Mouse (Mus musculus): ENCODE results near the gene Slc25a47. TPM values are rescaled to one million over a fixed set of nuclear protein-coding genes. Genes with fewer than 3 reads are reported as not detected.
A peak's percentile ranks its signal among the peaks of the same experiment; 100 is the strongest.

Slc25a47 gene
- polyA plus RNA-seq, 1 experiment: 2.4 TPM

GRCm38 (mm10) chr12:108826958-108827535 lies 8.8 kb upstream of the Slc25a47 start:
- Histone ChIP-seq H3K4me3 (ENCODE audit: insufficient read depth, poor library complexity, severe bottlenecking) (no peak overlapping the region), H3K36me3 (ENCODE audit: control insufficient read depth, insufficient read depth) (peaks cover 4% of the 10 kb centered on the region), H3K79me2 (ENCODE audit: control insufficient read depth, insufficient read depth) (peaks cover 7% of the 10 kb centered on the region), H3K27me3 (ENCODE audit: control insufficient read depth, insufficient read depth, insufficient read length) (no peaks in the 10 kb centered on the region), H3ac (ENCODE audit: control insufficient read depth, insufficient read length, low read depth) (no peak overlapping the region), H3K79me3 (ENCODE audit: low read depth) (peaks cover 5% of the 10 kb centered on the region)
- no peak for TF ChIP-seq MYOD1 (IDR thresholded peaks at IDR 0.05; ENCODE audit: control insufficient read depth, insufficient read length, low read depth)
- no peak for TF ChIP-seq MAX (IDR thresholded peaks at IDR 0.05)
- no peak for TF ChIP-seq FOSL1 (IDR thresholded peaks at IDR 0.05; ENCODE audit: insufficient read depth, low read length, poor library complexity, severe bottlenecking)
- TF ChIP-seq USF1 (IDR thresholded peaks at IDR 0.05; ENCODE audit: low read depth): no peak
- no peak for TF ChIP-seq MYOG (IDR thresholded peaks at IDR 0.05; ENCODE audit: control insufficient read depth, extremely low read depth, insufficient read length)

- Histone ChIP-seq H3K27me3 (ENCODE audit: control insufficient read depth, insufficient read depth, insufficient read length) (no peaks in the 10 kb centered on the region), H3K4me3 (ENCODE audit: insufficient read depth, poor library complexity, severe bottlenecking) (no peak overlapping the region), H3ac (ENCODE audit: control insufficient read depth, insufficient read length, low read depth) (no peak overlapping the region), H3K36me3 (ENCODE audit: control insufficient read depth, insufficient read depth) (peaks cover 4% of the 10 kb centered on the region), H3K79me3 (ENCODE audit: low read depth) (peaks cover 2% of the 10 kb centered on the region), H3K79me2 (ENCODE audit: control insufficient read depth, insufficient read depth) (peaks cover 6% of the 10 kb centered on the region)
- TF ChIP-seq MYOG (IDR thresholded peaks at IDR 0.05; ENCODE audit: control insufficient read depth, extremely low read depth, insufficient read length): no peak
- TF ChIP-seq MYOD1 (IDR thresholded peaks at IDR 0.05; ENCODE audit: control insufficient read depth, insufficient read length, low read depth): no peak
These were observed 8.2 kb upstream of the Slc25a47 start for GRCm38 (mm10) chr12:108827641-108828040.

- Histone ChIP-seq H3K27me3 (ENCODE audit: control insufficient read depth, insufficient read depth, insufficient read length) (no peaks in the 10 kb centered on the region), H3K79me2 (ENCODE audit: control insufficient read depth, insufficient read depth) (peaks cover 14% of the 10 kb centered on the region)
These were observed 6.2 kb upstream of the Slc25a47 start for GRCm38 (mm10) chr12:108829636-108830035.

GRCm38 (mm10) chr12:108830358-108830757 lies 5.5 kb upstream of the Slc25a47 start:
- H3K27me3 ChIP-seq (ENCODE audit: control insufficient read depth, insufficient read depth, insufficient read length): no peaks in the 10 kb centered on the region
- H3K79me3 ChIP-seq (ENCODE audit: low read depth): peaks cover 2% of the 10 kb centered on the region
- no peak overlapping the region for H3ac ChIP-seq (ENCODE audit: control insufficient read depth, insufficient read length, low read depth)
- H3K4me3 ChIP-seq (ENCODE audit: insufficient read depth, poor library complexity, severe bottlenecking): no peak overlapping the region
- peaks cover 4% of the 10 kb centered on the region for H3K36me3 ChIP-seq (ENCODE audit: control insufficient read depth, insufficient read depth)
- peaks cover 15% of the 10 kb centered on the region for H3K79me2 ChIP-seq (ENCODE audit: control insufficient read depth, insufficient read depth)
- TF ChIP-seq FOSL1 (IDR thresholded peaks at IDR 0.05; ENCODE audit: insufficient read depth, low read length, poor library complexity, severe bottlenecking): no peak
- TF ChIP-seq MYOG (IDR thresholded peaks at IDR 0.05; ENCODE audit: control insufficient read depth, extremely low read depth, insufficient read length): no peak
- no peak for TF ChIP-seq MYOD1 (IDR thresholded peaks at IDR 0.05; ENCODE audit: control insufficient read depth, insufficient read length, low read depth)
- no peak for TF ChIP-seq MAX (IDR thresholded peaks at IDR 0.05)
- no peak for TF ChIP-seq USF1 (IDR thresholded peaks at IDR 0.05; ENCODE audit: low read depth)
- TF ChIP-seq CEBPB (IDR thresholded peaks at IDR 0.05; ENCODE audit: low read depth): no peak
- no peak for TF ChIP-seq CTCF (IDR thresholded peaks at IDR 0.05; ENCODE audit: control insufficient read depth, insufficient read depth, insufficient read length)

More at GRCm38 (mm10) chr12:108829636-108830035, 6.2 kb upstream of the Slc25a47 start:
- TF ChIP-seq MAX (IDR thresholded peaks at IDR 0.05) (no peak), CEBPB (IDR thresholded peaks at IDR 0.05; ENCODE audit: low read depth) (no peak), MYOD1 (IDR thresholded peaks at IDR 0.05; ENCODE audit: control insufficient read depth, insufficient read length, low read depth) (no peak), USF1 (IDR thresholded peaks at IDR 0.05; ENCODE audit: low read depth) (no peak), CTCF (IDR thresholded peaks at IDR 0.05; ENCODE audit: control insufficient read depth, insufficient read depth, insufficient read length) (no peak), MYOG (IDR thresholded peaks at IDR 0.05; ENCODE audit: control insufficient read depth, extremely low read depth, insufficient read length) (no peak), FOSL1 (IDR thresholded peaks at IDR 0.05; ENCODE audit: insufficient read depth, low read length, poor library complexity, severe bottlenecking) (no peak)
- no peak overlapping the region for H3K4me3 ChIP-seq (ENCODE audit: insufficient read depth, poor library complexity, severe bottlenecking)
- peaks cover 2% of the 10 kb centered on the region for H3K79me3 ChIP-seq (ENCODE audit: low read depth)
- H3ac ChIP-seq (ENCODE audit: control insufficient read depth, insufficient read length, low read depth): no peak overlapping the region
- H3K36me3 ChIP-seq (ENCODE audit: control insufficient read depth, insufficient read depth): peaks cover 4% of the 10 kb centered on the region

DNA sequence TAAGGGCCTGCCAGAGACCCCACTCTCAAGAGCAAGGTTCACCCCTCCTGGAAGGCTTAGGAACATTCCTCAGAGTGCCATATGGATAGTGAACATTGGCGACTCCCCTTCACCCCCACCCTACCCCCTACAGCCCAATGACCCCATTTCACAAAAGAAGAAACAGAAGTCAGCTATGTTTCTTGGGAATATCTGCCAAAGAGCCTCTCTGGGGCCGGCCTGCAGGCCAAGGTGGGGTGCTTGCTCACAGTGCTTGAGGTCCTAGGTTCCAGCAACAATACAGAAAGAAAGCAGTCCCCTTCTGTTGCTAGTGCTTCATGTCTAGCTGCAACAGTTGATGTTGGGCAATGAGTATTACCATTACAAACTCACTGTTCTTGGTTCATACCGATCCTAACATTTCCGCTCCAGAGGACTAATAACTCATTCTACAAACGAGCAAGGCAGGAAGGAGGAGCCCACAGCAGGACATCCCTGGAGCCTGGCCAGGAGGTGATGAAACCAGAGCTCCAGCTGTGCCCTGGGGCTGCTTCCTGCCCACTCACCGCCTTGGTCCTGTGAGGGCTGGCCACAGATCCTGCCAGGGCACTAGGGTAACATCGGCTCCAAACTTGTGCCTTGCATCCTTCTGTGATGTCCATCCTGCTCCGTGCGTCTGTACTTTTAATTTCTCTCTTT lies 3.7 kb upstream of the Slc25a47 start:
- H3K36me3 ChIP-seq (ENCODE audit: control insufficient read depth, insufficient read depth): no peaks in the 10 kb centered on the region
- TF ChIP-seq MYOD1 (IDR thresholded peaks at IDR 0.05; ENCODE audit: control insufficient read depth, insufficient read length, low read depth) (peak; percentile 64), MAX (IDR thresholded peaks at IDR 0.05) (peak; percentile 50), CEBPB (IDR thresholded peaks at IDR 0.05; ENCODE audit: low read depth) (peak; percentile 83), CTCF (IDR thresholded peaks at IDR 0.05; ENCODE audit: control insufficient read depth, insufficient read depth, insufficient read length) (no peak), MYOG (IDR thresholded peaks at IDR 0.05; ENCODE audit: control insufficient read depth, extremely low read depth, insufficient read length) (no peak), USF1 (IDR thresholded peaks at IDR 0.05; ENCODE audit: low read depth) (no peak), FOSL1 (IDR thresholded peaks at IDR 0.05; ENCODE audit: insufficient read depth, low read length, poor library complexity, severe bottlenecking) (no peak)
- H3K79me3 ChIP-seq (ENCODE audit: low read depth): peaks cover 8% of the 10 kb centered on the region
- no peak overlapping the region for H3K4me3 ChIP-seq (ENCODE audit: insufficient read depth, poor library complexity, severe bottlenecking)
- H3K79me2 ChIP-seq (ENCODE audit: control insufficient read depth, insufficient read depth): peaks cover 27% of the 10 kb centered on the region
- no peaks in the 10 kb centered on the region for H3K27me3 ChIP-seq (ENCODE audit: control insufficient read depth, insufficient read depth, insufficient read length)
- peak overlapping the region; percentile 14 for H3ac ChIP-seq (ENCODE audit: control insufficient read depth, insufficient read length, low read depth)

Data from C2C12 (cell line).